ENCODE assay signal across 8 mouse cellular contexts in the genomic region with DNA sequence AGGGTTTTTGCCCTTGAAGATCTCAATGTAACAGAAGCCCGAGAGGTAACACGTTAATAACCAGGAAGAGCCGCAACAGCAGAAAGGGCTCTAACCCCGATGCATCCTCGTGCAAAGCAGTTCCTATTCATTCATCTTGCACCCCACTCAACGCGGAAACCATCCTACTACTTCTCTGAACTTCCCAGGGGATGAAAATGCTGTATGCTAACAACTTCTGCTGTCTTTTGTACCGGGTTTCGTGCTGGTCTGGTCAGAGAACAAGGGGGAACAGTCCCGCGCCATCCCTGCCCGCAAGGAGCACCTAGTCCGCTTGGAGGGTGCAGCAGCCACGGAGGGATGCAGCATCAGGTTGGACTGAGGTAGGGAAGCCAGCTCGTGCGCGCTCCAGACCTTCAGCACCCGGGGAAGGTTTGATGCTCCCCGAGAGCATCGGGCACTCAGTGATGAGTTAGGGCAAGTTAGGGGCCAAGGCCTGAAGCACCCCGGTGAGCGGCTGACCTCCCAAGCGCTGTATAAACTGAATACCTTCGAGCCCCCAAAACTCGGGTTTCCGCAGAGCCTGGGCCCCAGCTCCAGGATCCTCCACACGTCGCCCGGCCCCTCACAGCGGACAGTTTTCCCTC. TPM values are rescaled to one million over a fixed set of nuclear protein-coding genes. Genes with fewer than 3 reads are reported as not detected.
DNase-seq lines count a peak whose midpoint lies in the region; ATAC-seq and TF ChIP-seq lines count a peak whose summit lies in the region.

No protein-coding gene starts in this region.

- TF ChIP-seq POLR2A in heart, adult 2 months (IDR thresholded peaks at IDR 0.05; ENCODE audit: insufficient read depth, low read depth, low read length): no peak
- no peak for TF ChIP-seq POLR2A in spleen, adult 2 months (IDR thresholded peaks at IDR 0.05; ENCODE audit: low read depth, low read length)

- peak overlapping the region; percentile 86 for H3K27ac ChIP-seq in heart, adult 2 months
- H3K27ac ChIP-seq in embryonic facial prominence, embryonic 14.5 days (replicated peaks; ENCODE audit: low read depth, low read length): peak overlapping the region; percentile 77
- H3K27ac ChIP-seq in midbrain, embryonic 10.5 days (replicated peaks): peak overlapping the region; percentile 94
- H3K27ac ChIP-seq in spleen, adult 2 months (ENCODE audit: insufficient read depth, low read length): no peak overlapping the region

- no peak for TF ChIP-seq CTCF in heart, adult 2 months (IDR thresholded peaks at IDR 0.05)
- no peak for TF ChIP-seq CTCF in spleen, adult 2 months (IDR thresholded peaks at IDR 0.05; ENCODE audit: extremely low read depth, insufficient read depth, insufficient read length, insufficient replicate concordance)

- peak overlapping the region; percentile 80 for H3K9ac ChIP-seq in heart, adult 2 months (ENCODE audit: low read depth, low read length)
- H3K9ac ChIP-seq in embryonic facial prominence, embryonic 14.5 days (ENCODE audit: low read depth, low read length): peak overlapping the region; percentile 93

- no peaks in the 10 kb centered on the region for H3K9me3 ChIP-seq in embryonic facial prominence, embryonic 14.5 days (ENCODE audit: control insufficient read depth, low read length)
- no peaks in the 10 kb centered on the region for H3K9me3 ChIP-seq in midbrain, embryonic 10.5 days (replicated peaks)

- WGBS in heart, adult 2 months: under 1% methylated on average over 30 of the region's 30 CpGs
- WGBS in embryonic facial prominence, embryonic 14.5 days: under 1% methylated on average over 30 of the region's 30 CpGs
- WGBS in midbrain, embryonic 10.5 days: under 1% methylated on average over 30 of the region's 30 CpGs
- WGBS in spleen, adult 2 months: under 1% methylated on average over 30 of the region's 30 CpGs

- peak; percentile 20 to 47 for DNase-seq in heart, adult 2 months
- DNase-seq in heart, adult 8-10 months (ENCODE audit: low spot score): no peak
- peak; percentile 14 to 33 for DNase-seq in adrenal gland, postnatal 36 days
- peak; percentile 22 for DNase-seq in embryonic facial prominence, embryonic 14.5 days (ENCODE audit: low spot score)
- peak; percentile 15 to 18 for DNase-seq in heart, postnatal 14 days
- peak; percentile 9 to 30 for DNase-seq in left cerebral cortex, postnatal 10 days (ENCODE audit: extremely low spot score in 1 of 2, low spot score in 2 of 2)
- DNase-seq in midbrain, embryonic 10.5 days (ENCODE audit: low spot score): peak; percentile 55
- DNase-seq in spleen, adult 2 months (ENCODE audit: low read depth in 1 of 2, low spot score in 2 of 2): peak in 1 of 2 experiments; percentile 6

- peaks cover 2% of the 10 kb centered on the region for H3K4me1 ChIP-seq in heart, adult 2 months (ENCODE audit: control insufficient read depth, insufficient read depth, low read length)
- peaks cover 15% of the 10 kb centered on the region for H3K4me1 ChIP-seq in embryonic facial prominence, embryonic 14.5 days (ENCODE audit: control insufficient read depth, insufficient read depth, low read length)
- H3K4me1 ChIP-seq in midbrain, embryonic 10.5 days: peaks cover 18% of the 10 kb centered on the region
- H3K4me1 ChIP-seq in spleen, adult 2 months (ENCODE audit: control insufficient read depth, insufficient read depth, insufficient read length): no peaks in the 10 kb centered on the region

- 0 out of 2 replicates have a peak, but pooled peaks have one; percentile 14 for ATAC-seq in embryonic facial prominence, embryonic 14.5 days (ENCODE audit: low read depth)

- H3K79me2 ChIP-seq in heart, adult 2 months (replicated peaks; ENCODE audit: control insufficient read depth, insufficient read depth, low read length): no peaks in the 10 kb centered on the region; the same call in 1 of the 2 replicates

- peaks cover 4% of the 10 kb centered on the region; the same call in 1 of the 2 replicates for H3K36me3 ChIP-seq in heart, adult 2 months (ENCODE audit: control insufficient read depth, insufficient read depth, low read length)
- peaks cover 30% of the 10 kb centered on the region for H3K36me3 ChIP-seq in embryonic facial prominence, embryonic 14.5 days (ENCODE audit: control insufficient read depth, insufficient read depth, low read length)
- H3K36me3 ChIP-seq in midbrain, embryonic 10.5 days: peaks cover 38% of the 10 kb centered on the region
- peaks cover 13% of the 10 kb centered on the region; the same call in 1 of the 2 replicates for H3K36me3 ChIP-seq in spleen, adult 2 months (ENCODE audit: control insufficient read depth, insufficient read depth, low read length)

- peak overlapping the region; percentile 83 for H3K4me2 ChIP-seq in embryonic facial prominence, embryonic 14.5 days (ENCODE audit: low read depth, low read length)

- no peak for TF ChIP-seq EP300 in heart, adult 2 months (IDR thresholded peaks at IDR 0.05; ENCODE audit: insufficient read depth, low read depth, low read length)

- H3K4me3 ChIP-seq in heart, adult 2 months: peak overlapping the region; percentile 69
- peak overlapping the region; percentile 87 for H3K4me3 ChIP-seq in embryonic facial prominence, embryonic 14.5 days (ENCODE audit: low read depth, low read length)
- peak overlapping the region; percentile 98 for H3K4me3 ChIP-seq in midbrain, embryonic 10.5 days
- peak overlapping the region; percentile 90 for H3K4me3 ChIP-seq in spleen, adult 2 months (ENCODE audit: extremely low read depth, insufficient read depth, insufficient read length)

- H3K27me3 ChIP-seq in heart, adult 2 months (ENCODE audit: control insufficient read depth, insufficient read depth, low read length): no peaks in the 10 kb centered on the region
- no peaks in the 10 kb centered on the region for H3K27me3 ChIP-seq in embryonic facial prominence, embryonic 14.5 days (replicated peaks; ENCODE audit: control insufficient read depth, insufficient read depth, low read length)
- no peaks in the 10 kb centered on the region for H3K27me3 ChIP-seq in midbrain, embryonic 10.5 days (ENCODE audit: low read depth, poor library complexity, severe bottlenecking)
- no peaks in the 10 kb centered on the region for H3K27me3 ChIP-seq in spleen, adult 2 months (ENCODE audit: control insufficient read depth, insufficient read depth, low read length)

- intact Hi-C loops in heart, adult 2 months (cut with DNase I): loop anchor here (2.0 to 5.0 kb wide), 2 partner anchors 42 to 80 kb away; a partner anchor contains a TSS
- intact Hi-C loops in heart, postnatal 14 days (cut with DNase I): loop anchor here (5.0 kb wide), 1 partner anchor 80 kb away; a partner anchor contains a TSS
- intact Hi-C loops in left cerebral cortex, postnatal 10 days (cut with DNase I): no loop called here

RNA-seq across cellular contexts. Expression of a gene that starts 0.6 kb away (rescaled TPM):
- 10 to 100 TPM; 18.2 to 19.3 TPM for total RNA-seq in heart, adult 2 months (2021)
- polyA plus RNA-seq in heart, adult 2 months (2012; rRNA removed): 18.2 and 33.1 TPM in 2 replicates
- total RNA-seq in heart, adult 8-10 months (2022): 10 to 100 TPM; 16.3 to 22.2 (median 20.7) TPM
- 10 to 100 TPM; 43.0 to 49.3 TPM for total RNA-seq in adrenal gland, postnatal 36 days (2021)
- 61.3 and 67.9 TPM in 2 replicates for polyA plus RNA-seq in embryonic facial prominence, embryonic 14.5 days (2014; fragmentation: Nextera tagmentation; extraction: Ambion mirVana)
- 10 to 100 TPM; 20.4 to 21.8 TPM for total RNA-seq in heart, postnatal 14 days (2021)
- total RNA-seq in left cerebral cortex, postnatal 10 days (2021): 10 to 100 TPM; 44.9 to 45.0 TPM
- 78.1 and 79.8 TPM in 2 replicates for polyA plus RNA-seq in midbrain, embryonic 10.5 days (2016; fragmentation: Nextera tagmentation; extraction: Ambion mirVana)
- polyA plus RNA-seq in spleen, adult 2 months (2012; rRNA removed): 21.3 and 25.0 TPM in 2 replicates

RNA-seq across cellular contexts. Expression of a gene that starts 41.9 kb away (rescaled TPM):
- 10 to 100 TPM; 32.5 to 32.8 TPM for total RNA-seq in heart, adult 2 months (2021)
- 16.2 and 31.7 TPM in 2 replicates for polyA plus RNA-seq in heart, adult 2 months (2012; rRNA removed)
- total RNA-seq in heart, adult 8-10 months (2022): 10 to 100 TPM; 33.9 to 34.3 (median 34.1) TPM
- 10 to 100 TPM; 60.9 to 64.1 TPM for total RNA-seq in adrenal gland, postnatal 36 days (2021)
- polyA plus RNA-seq in embryonic facial prominence, embryonic 14.5 days (2014; fragmentation: Nextera tagmentation; extraction: Ambion mirVana): 69.2 and 73.2 TPM in 2 replicates
- 10 to 100 TPM; 35.8 to 38.3 TPM for total RNA-seq in heart, postnatal 14 days (2021)
- total RNA-seq in left cerebral cortex, postnatal 10 days (2021): 100 to 1,000 TPM; 117 to 123 TPM
- 61.5 and 72.5 TPM in 2 replicates for polyA plus RNA-seq in midbrain, embryonic 10.5 days (2016; fragmentation: Nextera tagmentation; extraction: Ambion mirVana)
- polyA plus RNA-seq in spleen, adult 2 months (2012; rRNA removed): 6.3 and 6.8 TPM in 2 replicates

RNA-seq across cellular contexts. Expression of a gene that starts 46.2 kb away (rescaled TPM):
- total RNA-seq in heart, adult 2 months (2021): 1 to 10 TPM; 1.7 to 2.1 TPM
- polyA plus RNA-seq in heart, adult 2 months (2012; rRNA removed): 2.4 and 4.5 TPM in 2 replicates
- total RNA-seq in heart, adult 8-10 months (2022): 1 to 10 TPM; 1.4 to 1.9 (median 1.6) TPM
- total RNA-seq in adrenal gland, postnatal 36 days (2021): 1 to 10 TPM; 1.3 to 1.7 TPM
- polyA plus RNA-seq in embryonic facial prominence, embryonic 14.5 days (2014; fragmentation: Nextera tagmentation; extraction: Ambion mirVana): 1.3 and 2.1 TPM in 2 replicates
- 1 to 10 TPM; 1.5 to 1.8 TPM for total RNA-seq in heart, postnatal 14 days (2021)
- under 1 TPM; 0.47 to 0.49 TPM for total RNA-seq in left cerebral cortex, postnatal 10 days (2021)
- 0.86 and 1.2 TPM in 2 replicates for polyA plus RNA-seq in midbrain, embryonic 10.5 days (2016; fragmentation: Nextera tagmentation; extraction: Ambion mirVana)
- polyA plus RNA-seq in spleen, adult 2 months (2012; rRNA removed): 55.0 and 68.8 TPM in 2 replicates
